Mouse (Mus musculus) liver, postnatal 0 days (tissue): ENCODE data around the gene Ccdc92.

ENCODE experiments used
- CTCF ChIP-seq: sonication (generic); IDR thresholded peaks from 2 replicates; pipeline ENCODE4 v1.5.1; 2016; ENCODE audit warnings: antibody characterized with exemption, low read depth
- EP300 ChIP-seq: IDR thresholded peaks from 2 replicates; pipeline ENCODE4 v1.6.1; 2016; ENCODE audit warnings: antibody characterized with exemption, low read depth, mild to moderate bottlenecking

DNA sequence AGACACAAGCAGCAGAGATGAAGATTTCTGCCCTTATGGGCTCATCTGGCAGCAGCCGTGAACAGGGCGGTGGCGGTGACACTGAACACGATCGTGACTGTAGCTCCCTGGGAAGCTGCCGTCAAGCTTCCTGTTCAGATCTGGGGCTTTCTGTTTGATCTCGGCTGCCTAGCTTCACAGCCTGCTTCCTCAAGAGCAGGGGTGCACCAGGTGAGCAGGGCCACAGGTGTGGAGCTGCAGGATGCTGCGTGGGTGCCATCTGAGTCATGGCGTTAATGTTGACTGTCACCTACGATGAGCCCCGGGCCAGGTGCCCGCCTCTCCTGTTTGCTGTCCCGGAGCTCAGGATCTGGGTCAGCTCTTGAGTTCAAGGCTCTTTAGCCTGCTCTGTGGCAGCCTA is 44.7 kb upstream of the Ccdc92 start:
- TF ChIP-seq EP300 (no peak), CTCF (no peak)
